Mouse (Mus musculus): ENCODE data around the gene Cdkn2aipnl. TPM values are rescaled to one million over a fixed set of nuclear protein-coding genes. Genes with fewer than 3 reads are reported as not detected.
A peak's percentile ranks its signal among the peaks of the same experiment; 100 is the strongest.

Gene Cdkn2aipnl
- polyA plus RNA-seq, 1 experiment from 2014 or later: 63.8 TPM

DNA sequence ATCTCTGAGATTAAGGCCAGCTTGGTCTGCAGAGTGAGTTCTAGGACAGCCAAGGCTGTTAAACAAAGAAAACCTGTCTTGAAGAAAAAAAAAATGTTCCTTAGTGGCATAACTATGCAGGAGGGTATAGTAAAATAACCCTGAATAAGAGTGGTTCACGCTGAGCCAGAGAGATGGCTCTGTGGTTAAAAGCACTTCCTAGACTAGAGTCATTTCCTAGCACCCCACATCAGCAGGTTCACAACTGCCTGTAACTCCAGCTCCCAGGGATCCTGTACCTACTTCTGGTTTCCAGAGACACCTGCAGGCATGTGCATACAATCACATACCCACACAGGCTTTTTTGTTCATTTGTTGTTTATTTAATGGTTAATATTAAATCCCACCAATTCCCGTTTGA, 38.1 kb downstream of the Cdkn2aipnl start:
- Histone ChIP-seq H3K4me2 (peak overlapping the region; percentile 83), H3K36me3 (no peaks in the 10 kb centered on the region), H3K27me3 (replicated peaks) (no peaks in the 10 kb centered on the region), H3K4me1 (peaks cover 29% of the 10 kb centered on the region), H3K4me3 (no peak overlapping the region), H3K9me3 (no peaks in the 10 kb centered on the region), H3K27ac (replicated peaks) (no peak overlapping the region), H3K9ac (peak overlapping the region; percentile 56)
- ATAC-seq (ENCODE audit: extremely low read depth, insufficient number of reproducible peaks, low FRiP score, low TSS enrichment): no peak
- WGBS: 73% methylated on average over 2 of the region's 2 CpGs

DNA sequence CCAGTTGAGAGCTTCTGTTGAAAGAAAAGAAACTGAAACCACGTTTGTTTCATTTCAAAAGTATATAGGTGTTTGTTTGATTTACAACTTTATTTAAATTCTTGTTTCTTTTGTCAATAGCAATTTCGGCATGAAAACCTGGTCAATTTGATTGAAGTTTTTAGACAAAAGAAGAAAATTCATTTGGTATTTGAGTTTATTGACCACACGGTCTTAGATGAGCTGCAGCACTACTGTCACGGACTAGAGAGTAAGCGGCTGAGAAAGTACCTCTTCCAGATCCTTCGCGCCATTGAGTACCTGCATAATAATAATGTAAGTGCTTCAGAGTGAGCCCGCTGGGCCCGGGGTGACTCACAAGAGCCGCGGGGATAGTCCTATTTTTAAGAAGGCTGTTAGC, 43.5 kb downstream of the Cdkn2aipnl start:
- Histone ChIP-seq H3K4me1 (peaks cover 10% of the 10 kb centered on the region), H3K4me2 (no peak overlapping the region), H3K27me3 (replicated peaks) (no peaks in the 10 kb centered on the region), H3K9me3 (no peaks in the 10 kb centered on the region), H3K27ac (replicated peaks) (no peak overlapping the region; the same call in 1 of the 2 replicates), H3K4me3 (no peak overlapping the region), H3K9ac (no peak overlapping the region), H3K36me3 (0 out of 2 replicates have a peak, but pooled peaks cover 2% of the 10 kb centered on the region)
- WGBS: 81% methylated on average over 11 of the region's 11 CpGs
- ATAC-seq (ENCODE audit: extremely low read depth, insufficient number of reproducible peaks, low FRiP score, low TSS enrichment): no peak

DNA sequence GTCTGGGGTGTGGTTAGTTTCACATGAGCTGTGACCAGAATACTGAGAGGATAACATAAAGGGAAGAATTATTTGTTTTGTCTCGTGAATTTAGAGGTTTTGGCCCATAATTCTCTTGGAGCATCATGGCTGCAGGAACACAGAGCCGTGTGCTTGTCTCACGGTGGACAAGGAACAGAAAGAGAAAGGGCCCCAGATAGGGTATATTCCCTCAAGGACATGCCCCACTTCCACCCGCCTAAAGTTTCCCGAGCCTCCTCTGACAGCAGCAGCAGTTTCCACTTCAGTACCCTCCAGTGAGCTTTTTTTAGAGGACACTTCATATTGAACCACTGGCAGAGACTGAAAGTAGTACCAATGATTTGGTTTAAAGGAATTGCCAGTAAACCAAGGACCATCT, 44.1 kb downstream of the Cdkn2aipnl start:
- Histone ChIP-seq H3K36me3 (0 out of 2 replicates have a peak, but pooled peaks cover 2% of the 10 kb centered on the region), H3K4me3 (no peak overlapping the region), H3K27me3 (replicated peaks) (no peaks in the 10 kb centered on the region), H3K27ac (replicated peaks) (peak overlapping the region; percentile 48), H3K4me1 (peaks cover 6% of the 10 kb centered on the region), H3K9me3 (no peaks in the 10 kb centered on the region), H3K9ac (no peak overlapping the region), H3K4me2 (peak overlapping the region; percentile 18)
- ATAC-seq (ENCODE audit: extremely low read depth, insufficient number of reproducible peaks, low FRiP score, low TSS enrichment): no peak
- WGBS: 41% methylated on average over 5 of the region's 5 CpGs

DNA sequence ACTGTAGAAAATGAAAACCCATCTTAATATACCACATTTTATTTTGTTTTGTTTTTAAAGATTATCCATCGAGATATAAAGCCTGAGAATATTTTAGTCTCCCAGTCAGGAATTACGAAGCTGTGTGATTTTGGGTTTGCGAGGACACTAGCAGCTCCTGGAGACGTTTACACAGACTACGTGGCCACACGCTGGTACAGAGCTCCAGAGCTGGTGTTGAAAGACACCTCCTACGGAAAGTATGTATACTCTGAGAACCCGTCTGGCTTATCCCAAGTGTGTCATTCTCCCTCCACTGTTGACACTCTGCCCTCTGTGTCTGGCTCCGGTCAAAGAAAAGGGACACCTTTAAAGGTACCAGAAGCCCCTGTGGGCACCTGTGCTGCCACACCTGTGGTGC, 50.8 kb downstream of the Cdkn2aipnl start:
- Histone ChIP-seq H3K4me3 (no peak overlapping the region), H3K9ac (no peak overlapping the region), H3K27me3 (replicated peaks) (no peaks in the 10 kb centered on the region), H3K27ac (replicated peaks) (no peak overlapping the region), H3K4me1 (no peaks in the 10 kb centered on the region), H3K9me3 (no peaks in the 10 kb centered on the region), H3K36me3 (0 out of 2 replicates have a peak, but pooled peaks cover 5% of the 10 kb centered on the region), H3K4me2 (no peak overlapping the region)
- 45% methylated on average over 9 of the region's 9 CpGs for WGBS
- no peak for ATAC-seq (ENCODE audit: extremely low read depth, insufficient number of reproducible peaks, low FRiP score, low TSS enrichment)

Other genes starting within 250 kb of the Cdkn2aipnl start
- 9.9 and 10.3 TPM in 2 replicates for gene Sec24a, start 204.0 kb upstream of the Cdkn2aipnl start, polyA plus RNA-seq (2015; fragmentation: Nextera tagmentation; extraction: Ambion mirVana)
- gene Sar1b, start 204.0 kb upstream of the Cdkn2aipnl start, polyA plus RNA-seq (2015; fragmentation: Nextera tagmentation; extraction: Ambion mirVana): 133 TPM in 2 replicates
- 0.60 and 0.78 TPM in 2 replicates for gene Jade2, start 110.0 kb upstream of the Cdkn2aipnl start, polyA plus RNA-seq (2015; fragmentation: Nextera tagmentation; extraction: Ambion mirVana)
- 246 and 268 TPM in 2 replicates for gene Ube2b, start 33.1 kb downstream of the Cdkn2aipnl start, polyA plus RNA-seq (2015; fragmentation: Nextera tagmentation; extraction: Ambion mirVana)
- 6.5 and 7.8 TPM in 2 replicates for gene Cdkl3, start 36.6 kb downstream of the Cdkn2aipnl start, polyA plus RNA-seq (2015; fragmentation: Nextera tagmentation; extraction: Ambion mirVana)
- gene Ppp2ca, start 131.0 kb downstream of the Cdkn2aipnl start, polyA plus RNA-seq (2015; fragmentation: Nextera tagmentation; extraction: Ambion mirVana): 64.2 and 68.9 TPM in 2 replicates
- not detected in 2 replicates for gene Olfr1373, start 177.9 kb downstream of the Cdkn2aipnl start, polyA plus RNA-seq (2015; fragmentation: Nextera tagmentation; extraction: Ambion mirVana)
- gene Olfr1371, start 246.3 kb downstream of the Cdkn2aipnl start, polyA plus RNA-seq (2015; fragmentation: Nextera tagmentation; extraction: Ambion mirVana): not detected in 2 replicates